Mouse (Mus musculus) kidney, adult 2 months (tissue): ENCODE data around the gene Spryd3.

Experiments used
- CTCF ChIP-seq: fragments of 200-500 bp; conservative IDR thresholded peaks from 2 replicates; pipeline ENCODE4 v1.5.1; 2011; ENCODE audit warnings: low read depth, mild to moderate bottlenecking, control low read depth, low read length, moderate library complexity, mixed read lengths; ENCODE audit not compliant: insufficient read depth, insufficient read length
- POLR2A ChIP-seq: fragments of 200-500 bp; IDR thresholded peaks from one replicate; pipeline ENCODE4 v1.6.1; 2011; ENCODE audit warnings: low read depth, low read length, control low read depth

DNA sequence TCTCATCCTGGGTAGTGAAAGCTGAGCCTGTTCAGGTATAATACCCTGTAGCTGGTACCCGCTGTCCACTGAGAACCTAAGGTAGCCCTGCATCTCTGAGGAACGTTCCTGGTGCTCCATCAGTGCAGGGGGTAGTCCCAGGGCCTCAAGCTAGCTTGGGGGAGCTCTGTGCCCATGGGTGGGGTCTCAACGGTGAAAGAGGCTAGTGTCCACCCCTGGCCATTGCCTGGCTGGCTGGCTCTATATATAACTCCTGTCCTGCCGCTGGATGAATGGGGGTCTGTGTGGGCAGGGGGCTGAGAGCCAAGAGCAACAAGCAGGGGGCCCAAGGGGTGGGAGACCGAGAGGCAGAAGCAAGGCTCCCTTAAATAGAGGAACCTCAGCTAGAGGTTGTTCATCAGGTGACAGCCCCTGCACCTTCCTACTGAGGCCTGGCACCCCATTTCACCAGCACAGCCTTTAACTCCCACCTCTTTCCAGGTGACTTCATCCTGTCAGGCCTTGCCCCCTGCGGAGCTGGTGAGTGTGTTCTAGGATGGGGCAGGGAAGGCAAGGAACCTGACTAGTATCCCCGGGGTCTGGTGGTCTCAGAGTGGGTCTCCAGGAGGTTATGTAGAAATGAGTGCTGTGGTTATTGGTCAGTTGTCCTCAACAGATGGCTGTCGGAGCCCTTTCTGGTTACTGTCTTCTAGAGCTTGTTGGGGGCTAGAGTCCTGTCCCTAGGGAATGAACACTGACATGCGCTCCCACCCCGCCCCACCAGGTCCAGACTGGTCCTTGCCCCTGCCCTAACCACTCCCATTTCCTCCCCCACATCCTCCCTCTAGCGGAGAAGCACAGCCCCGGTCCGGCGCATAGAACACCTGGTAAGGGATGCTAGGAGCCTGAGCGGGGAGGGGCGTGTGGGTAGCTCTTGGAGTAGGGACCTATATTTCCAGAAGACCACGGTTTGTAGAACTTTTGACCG lies 30.0 kb downstream of the Spryd3 start:
- TF ChIP-seq POLR2A, result no peak
- no peak for TF ChIP-seq CTCF
